Mouse (Mus musculus) adipocyte (in vitro differentiated cells): ENCODE data around the gene Synj2.

ENCODE experiments used
- DNase-seq: peaks from one replicate; pipeline ENCODE4 v3.0.0-alpha.2; 2016; ENCODE audit warnings: low spot score

Synj2 gene

DNA sequence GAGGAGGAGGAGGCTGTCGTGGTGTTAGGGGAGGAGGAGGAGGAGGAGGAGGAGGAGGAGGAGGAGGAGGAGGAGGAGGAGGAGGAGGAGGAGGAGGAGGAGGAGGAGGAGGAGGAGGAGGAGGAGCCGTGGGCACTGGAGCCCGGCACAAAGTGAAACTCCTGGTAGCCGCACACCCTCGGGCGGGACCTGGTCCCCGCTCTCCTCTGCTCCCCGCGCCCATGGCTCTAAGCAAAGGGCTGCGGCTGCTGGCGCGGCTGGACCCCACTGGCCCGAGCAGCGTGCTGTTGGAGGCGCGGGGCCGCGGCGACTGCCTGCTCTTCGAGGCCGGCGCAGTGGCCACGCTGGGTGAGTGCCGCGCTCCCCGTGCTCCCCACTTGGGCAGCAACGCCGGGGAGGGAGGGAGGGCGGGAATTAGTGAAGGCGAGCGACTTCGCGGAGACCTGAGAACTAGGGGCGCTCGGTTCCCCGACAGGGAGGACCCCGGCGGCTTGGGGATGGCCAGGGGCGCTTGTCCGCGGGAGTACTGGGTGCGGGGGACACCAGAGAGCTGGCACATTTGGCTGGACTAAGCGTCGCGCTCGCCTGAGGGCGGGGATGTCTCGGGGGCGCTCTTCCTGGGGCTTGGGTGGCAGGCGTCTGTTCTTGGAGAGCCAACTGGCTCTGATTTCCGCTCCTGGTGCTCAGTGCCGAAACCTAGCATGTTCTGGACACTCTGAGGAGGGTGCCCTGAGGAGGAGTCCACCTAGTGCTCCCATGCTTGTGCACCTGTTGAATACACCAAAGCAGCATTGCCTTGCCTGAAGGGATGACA, at the start of gene Synj2:
Gene Synj2, plus strand, starts transcription at position 51 of the 814 bp plus-strand sequence.
- no peak for DNase-seq

DNA sequence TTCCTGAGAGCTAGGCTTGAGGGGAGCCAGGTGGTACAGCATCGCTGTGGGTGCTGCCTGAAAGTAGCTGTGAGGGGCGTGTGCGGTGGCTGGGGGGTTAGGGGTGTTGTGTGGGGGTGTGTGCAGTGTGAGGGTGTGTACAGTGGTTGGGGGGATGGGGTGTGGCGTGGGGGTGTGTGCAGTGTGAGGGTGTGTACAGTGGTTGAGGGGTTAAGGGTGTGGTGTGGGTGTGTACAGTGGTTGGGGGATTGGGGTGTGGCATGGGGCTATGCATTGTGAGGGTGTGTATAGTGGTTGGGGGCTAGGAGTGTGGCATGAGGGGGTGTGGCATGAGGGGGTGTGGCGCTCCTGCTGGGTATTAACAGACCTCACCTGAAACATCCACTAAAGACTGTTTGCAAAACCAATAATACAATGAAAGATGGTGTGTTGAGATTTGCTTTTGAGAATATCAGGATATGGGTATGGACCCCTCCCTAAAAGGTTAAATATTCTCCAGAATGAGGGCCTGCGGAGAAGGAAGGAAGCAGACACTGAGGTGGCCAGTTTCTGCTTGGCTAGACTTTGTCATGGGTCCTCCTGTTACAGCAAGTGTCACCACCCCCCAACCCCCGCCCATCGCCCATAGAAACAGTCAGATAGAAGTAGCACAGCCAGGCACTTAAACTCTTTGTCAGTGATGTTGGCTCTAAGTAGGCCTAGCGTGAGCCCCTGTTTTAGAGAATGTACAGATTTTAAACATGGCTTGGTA, 49.0 kb upstream of the Synj2 start:
- DNase-seq: no peak

DNA sequence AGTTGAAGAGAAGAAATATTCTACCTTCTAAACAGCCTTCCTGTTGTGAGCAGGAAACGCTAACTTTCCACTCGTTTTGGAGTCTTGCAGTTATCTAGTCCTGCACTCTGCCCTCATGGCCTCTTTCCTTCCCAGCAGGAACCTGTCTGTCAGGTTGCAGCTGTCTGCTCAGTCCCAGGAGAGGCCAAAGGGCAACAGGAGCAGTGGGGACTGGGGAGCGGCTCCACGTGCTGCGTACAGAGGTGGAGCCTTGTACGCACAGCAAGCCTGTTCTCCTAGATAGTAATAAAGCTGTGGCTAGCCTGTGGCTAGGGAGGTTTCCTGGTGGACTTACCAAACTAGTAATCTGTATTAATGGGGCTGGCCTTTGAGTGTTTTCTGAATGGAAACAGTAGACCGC, 48.0 kb upstream of the Synj2 start:
- DNase-seq: peak; percentile 56

DNA sequence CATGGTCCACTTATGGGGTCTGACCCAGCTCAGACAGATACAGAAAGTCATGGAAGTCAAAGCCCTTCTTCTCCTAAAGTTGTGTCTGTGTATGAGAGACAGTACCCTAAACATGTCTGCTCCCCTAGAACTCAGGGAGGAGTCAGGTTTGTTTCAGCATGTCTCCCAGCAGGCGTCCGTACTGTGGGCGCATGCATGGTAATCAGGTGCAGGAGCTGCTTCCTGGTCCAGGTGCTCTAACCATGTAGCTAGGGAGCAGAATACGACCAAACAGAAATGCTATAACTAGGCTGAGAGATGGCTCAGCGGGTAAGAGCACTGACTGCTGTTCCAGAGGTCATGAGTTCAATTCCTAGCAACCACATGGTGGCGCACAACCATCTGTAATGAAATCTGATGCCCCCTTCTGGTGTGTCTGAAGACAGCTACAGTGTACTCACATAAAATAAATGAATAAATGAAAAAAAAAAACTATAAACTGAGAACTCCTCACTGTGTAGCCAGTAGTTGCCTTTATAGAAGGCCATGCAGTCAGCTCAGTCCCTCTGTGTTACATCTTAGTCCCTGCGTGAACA, 47.4 kb upstream of the Synj2 start:
- no peak for DNase-seq

DNA sequence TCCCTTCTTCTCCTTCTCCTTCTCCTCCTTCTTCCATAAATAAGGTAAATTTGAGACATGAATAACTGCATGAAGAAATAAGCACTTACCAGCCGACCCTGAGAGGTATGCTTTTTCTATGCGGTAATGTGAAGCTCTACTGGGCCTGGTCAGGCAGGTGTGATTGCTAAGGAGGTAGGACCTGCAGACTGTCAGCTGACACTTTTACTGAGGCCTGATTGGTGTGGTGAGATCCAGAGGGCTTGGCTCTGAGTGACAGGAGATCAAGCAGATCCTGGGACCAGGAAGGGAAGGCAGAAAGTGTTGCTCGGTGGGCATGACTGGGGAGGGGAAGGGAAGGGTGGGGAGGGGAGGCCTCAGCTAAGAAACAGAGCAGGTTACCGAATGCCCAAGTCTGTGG, 45.0 kb upstream of the Synj2 start:
- DNase-seq: no peak

DNA sequence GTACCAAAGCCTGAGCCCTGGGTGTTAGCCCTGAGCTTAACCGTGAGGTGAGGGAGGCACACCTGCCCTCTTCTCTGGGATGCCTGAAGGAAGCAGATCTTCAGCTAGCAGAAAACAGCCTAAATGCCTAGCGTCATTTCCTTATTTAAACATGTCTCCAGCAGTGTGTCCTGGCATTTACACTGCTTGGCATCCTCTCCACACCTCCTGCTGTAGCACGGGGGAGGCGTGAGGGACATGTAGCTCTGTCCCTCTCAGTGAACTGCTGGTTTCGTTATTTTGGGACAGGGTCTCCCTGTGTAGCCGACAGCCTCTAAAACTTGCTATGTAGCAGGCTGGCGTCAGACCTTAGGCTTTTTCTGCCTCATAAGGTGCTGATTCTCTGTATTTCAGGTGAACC, 44.5 kb upstream of the Synj2 start:
- DNase-seq: no peak

DNA sequence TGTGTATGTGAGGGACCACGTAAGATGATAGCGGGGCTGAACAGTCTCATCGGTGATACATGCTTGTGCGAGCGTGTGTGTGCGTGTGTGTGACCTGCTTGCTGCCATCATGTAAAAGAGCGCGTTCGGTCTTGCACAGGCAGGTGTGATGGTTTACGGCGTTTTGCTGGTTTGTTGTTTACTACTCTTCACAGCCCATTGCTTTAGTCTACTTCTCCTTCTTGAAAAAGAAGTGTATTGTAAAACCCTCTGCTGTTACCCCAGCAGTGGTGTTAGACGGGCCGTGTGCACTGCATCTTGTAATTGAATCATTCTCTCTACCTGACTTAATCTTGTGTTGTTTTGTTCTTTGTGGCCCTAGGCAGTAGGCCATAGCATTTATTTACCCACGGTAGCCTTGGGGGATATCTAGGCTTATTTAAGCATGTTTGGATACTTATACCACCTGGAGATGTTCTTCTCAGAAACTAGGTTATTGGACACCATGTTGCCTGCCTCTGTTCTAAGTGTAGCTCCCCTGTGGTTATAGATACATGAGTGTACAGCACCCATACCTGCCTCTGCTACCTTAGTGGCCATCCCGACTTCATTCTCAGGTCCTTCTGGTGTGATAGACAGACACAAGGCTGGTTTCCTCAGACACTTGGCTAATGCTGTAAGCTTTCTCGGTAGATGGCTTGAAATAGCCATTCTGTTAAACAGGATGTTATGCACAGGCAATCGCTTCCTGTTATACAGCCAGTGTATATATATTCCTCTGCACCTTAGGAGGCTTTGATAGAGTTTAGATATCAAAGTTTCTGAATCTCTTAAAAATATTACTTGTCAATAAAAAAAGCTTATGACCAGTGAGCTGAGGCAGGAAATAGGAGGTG, 43.5 kb upstream of the Synj2 start:
- DNase-seq: no peak

DNA sequence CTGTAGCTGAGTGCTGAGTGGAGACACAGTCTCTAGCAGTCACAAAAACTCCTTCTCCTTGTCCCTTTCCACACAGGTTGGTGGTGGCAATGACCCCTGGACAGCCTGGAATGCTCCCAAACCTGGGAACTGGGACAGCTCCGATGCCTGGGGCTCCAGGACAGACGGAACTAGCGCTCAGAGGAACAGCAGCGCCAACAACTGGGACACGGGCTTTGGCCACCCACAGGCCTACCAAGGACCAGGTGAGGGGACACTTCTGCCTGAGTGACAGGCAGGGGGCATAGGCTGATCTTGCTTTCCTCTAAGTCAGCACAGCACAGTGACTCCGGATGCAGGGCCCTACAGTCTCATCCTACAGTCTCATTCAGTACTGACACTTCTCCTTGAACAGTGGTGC, 41.8 kb upstream of the Synj2 start:
- no peak for DNase-seq

DNA sequence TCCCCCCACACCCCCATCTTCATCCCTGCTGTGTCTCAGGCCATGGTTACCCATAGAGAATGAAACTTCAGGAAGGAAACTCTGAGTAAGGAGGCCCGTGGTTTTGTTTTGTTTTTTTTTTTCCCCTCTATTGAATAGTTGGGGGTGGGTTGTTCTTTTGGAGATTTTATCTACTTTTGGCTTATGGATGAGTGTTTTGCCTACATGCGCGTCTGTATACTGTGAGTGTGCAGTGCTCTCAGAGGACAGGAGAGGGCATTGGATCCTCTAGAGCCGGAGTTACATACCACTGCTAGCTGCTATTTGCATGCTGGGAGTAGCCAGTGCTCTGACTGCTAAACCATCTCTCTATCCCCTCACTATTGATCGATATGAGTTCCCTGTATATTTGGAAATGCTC, 39.7 kb upstream of the Synj2 start:
- DNase-seq: no peak

DNA sequence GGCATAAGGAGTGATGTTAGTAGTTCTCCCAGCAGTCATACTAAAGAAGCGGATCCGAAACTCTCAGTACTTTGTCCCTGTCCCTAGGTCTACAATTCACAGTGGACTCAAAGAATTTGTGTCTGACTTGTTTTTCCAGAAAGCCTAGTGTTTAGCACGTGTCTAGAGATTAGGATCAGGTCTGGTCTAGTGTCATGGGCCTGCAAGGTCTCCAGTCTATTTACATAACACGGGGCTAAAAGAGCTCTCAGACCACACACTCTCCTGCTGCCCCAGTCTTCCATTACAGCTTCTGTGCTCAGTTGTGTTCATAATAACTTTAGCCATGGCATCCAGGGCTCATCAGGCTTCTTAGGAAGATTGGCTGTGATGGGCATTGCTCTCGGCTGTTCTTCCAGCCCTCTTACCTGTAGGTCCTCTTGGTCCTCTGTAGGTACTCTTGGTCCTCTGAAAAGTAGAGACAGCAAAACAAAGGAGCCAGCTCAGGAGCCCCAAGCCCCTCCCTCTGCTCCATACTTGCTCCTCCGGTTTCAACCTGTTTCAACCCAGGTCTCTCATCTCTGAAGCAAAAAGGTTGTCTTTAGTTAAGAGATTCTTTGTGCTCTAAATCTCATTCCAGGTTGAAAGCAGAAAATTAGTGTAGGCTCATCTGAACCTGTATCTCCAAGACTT, 37.3 kb upstream of the Synj2 start:
- no peak for DNase-seq

DNA sequence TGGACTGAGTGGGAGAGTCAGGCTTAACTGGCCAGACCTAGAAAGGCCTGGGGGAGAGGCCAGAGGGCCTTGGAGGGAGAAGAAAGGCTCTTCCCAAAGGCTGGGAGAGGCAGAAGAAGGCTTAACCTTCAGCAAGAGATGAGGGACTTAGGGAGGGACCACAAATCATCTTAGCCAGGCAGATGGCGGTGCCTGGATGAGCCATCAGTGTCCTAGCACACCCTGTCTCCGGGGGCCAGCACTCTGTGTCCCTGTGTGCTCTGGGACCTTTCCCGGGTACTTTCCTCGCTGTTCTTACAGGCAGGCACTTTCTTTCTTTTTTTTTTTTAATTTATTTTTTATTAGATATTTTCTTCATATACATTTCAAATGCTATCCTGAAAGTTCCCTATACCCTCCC, 31.4 kb upstream of the Synj2 start:
- DNase-seq: no peak

DNA sequence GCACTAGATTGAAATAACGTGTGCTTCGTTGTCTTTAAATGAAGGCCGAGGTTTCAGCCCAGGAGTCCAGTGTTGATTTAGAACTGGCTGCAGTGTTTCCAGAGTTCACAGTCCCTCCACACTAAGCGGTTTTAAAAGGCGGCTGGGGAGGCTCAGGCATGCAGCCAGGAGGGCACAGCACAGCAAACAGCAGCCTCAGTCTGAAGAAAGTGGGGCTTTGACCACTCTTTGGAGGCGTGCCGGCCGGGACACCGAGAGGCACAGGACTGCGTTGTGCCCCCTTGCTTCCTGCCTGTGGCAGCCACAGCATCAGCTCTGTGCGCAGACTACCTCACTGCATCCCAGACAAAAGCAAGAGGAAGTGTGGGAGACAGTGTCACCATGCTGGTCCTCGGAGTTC, 29.5 kb upstream of the Synj2 start:
- DNase-seq: no peak

DNA sequence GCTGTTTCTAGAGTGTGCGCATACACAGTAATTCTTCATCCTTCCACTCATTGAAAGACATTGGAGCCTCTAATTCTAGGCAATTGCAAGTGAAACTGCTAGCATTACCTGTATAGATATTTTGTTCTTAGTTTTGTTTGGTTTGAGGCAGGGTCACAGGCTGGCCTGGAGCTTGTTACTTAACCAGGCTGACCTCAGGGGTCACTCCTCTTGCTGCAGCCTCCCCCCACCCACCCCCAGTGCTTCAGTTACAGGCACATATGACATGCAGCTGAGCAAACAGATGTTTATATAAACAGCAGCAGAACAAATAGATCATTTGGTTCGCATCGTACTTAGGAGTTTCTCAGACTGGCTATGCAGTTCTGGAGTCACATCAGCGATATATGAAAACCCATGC, 28.3 kb upstream of the Synj2 start:
- DNase-seq: peak; percentile 17

DNA sequence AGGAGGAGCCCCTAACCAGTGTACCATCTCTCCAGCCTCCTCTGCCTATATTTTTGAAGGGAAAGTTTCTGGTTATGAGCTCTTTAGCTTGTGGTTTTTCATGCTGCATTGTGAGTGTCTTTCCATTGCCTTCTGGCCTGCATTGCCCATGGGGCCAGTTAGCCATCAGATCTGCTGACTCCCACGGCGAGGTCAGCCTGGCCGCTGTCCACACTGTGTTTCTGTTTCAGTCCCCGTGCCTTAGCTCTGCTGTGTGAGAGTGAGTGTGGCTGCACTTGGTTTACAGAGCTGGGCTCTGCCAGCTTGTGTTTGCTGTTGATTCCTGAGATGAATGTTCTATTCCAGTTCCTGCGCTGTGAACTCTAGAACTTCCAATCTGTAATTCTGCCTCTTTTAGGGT, 26.9 kb upstream of the Synj2 start:
- DNase-seq: peak; percentile 96

DNA sequence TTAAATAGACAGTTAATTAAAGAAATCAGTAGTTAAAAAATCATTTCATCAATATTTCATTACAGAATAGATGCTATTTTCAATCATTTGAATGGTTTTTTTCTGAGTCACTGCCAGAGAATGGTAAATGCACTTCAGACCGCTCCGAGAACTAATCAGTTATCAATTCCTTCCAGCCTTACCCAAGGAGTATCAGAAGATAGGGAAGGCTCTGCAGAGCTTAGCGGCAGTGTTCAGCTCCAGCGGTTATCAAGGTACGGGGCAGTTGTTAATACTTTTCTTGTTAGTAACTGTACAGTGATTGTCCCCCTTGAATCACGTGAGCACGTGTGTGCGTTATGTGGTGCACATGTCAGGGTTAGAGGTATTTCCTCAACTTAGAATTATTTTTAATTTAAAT, 19.1 kb upstream of the Synj2 start:
- no peak for DNase-seq

DNA sequence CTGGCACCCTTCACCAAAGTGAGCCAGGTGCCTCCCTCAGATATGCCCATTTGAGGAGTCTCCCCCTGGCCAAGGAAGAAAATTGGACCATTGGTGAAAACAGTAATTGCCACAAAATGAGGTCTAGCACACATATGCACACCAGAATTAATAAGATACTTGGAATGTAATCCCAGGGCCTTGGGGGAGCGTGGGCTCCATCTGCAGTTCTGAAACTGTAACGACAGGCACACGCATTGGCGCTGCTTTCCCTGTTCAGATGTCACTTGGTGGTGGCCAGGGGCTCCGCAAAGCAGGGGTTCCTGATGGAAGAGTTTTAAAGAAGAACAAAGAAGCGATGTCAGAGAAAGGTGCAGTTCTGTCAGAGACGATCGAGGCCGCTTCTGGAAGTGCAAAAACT, 17.8 kb upstream of the Synj2 start:
- DNase-seq: peak; percentile 46

DNA sequence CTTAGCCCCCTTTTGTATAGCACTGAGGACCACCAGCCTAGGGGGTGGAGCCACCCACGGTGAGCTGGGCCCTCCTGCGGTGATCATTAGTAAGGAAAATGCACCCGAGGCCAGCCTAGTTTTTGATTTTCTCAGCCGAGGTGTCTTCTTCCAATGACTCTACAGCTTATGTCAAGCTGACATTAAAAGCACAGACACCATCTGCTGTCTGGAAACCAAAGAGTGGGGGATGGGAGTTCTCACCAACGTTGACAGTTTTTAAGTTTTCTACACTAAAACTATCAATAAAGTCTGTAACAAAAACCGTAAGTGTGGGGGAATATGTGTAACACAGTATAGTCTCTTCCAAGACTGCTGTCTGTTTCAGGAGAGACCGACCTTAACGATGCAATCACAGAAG, 16.8 kb upstream of the Synj2 start:
- no peak for DNase-seq

DNA sequence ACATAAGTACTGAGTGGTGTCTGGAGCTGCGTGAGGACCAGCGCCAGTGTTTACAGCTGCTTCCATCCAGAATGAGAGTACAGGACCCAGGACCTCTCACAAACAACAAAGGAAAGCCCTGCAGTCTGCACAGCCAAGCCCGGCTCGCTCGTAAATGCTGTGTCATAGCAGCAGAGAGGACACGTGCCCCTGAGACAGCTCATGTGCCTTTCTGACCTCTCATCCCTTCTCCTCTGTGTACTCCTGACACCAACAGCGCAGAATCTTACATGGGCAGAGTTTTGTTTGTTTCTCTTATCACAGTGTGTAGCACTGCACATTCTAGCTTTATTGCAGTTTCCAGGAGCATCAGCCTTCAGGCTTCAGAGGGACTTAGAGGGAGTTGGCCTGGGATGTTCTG, 14.4 kb upstream of the Synj2 start:
- DNase-seq: no peak

DNA sequence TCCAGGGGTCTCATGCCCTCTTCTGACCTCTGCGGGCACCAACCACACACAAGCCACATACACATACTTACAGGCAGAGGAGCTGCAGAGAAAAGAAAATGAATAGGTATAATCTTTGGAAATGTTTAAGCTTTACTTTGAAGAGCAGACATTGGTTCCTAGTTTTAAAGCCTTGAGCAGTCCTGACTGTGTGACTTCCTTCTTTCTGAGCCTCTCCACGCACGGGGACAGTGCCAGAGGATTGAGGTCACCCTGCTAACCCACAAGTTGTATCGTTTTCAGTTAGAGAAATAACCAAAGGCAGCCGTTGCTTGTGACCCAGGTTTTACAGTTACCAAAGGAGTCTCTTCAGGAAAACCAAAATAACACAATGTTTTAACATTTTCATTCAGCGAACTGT, 12.0 kb upstream of the Synj2 start:
- no peak for DNase-seq

DNA sequence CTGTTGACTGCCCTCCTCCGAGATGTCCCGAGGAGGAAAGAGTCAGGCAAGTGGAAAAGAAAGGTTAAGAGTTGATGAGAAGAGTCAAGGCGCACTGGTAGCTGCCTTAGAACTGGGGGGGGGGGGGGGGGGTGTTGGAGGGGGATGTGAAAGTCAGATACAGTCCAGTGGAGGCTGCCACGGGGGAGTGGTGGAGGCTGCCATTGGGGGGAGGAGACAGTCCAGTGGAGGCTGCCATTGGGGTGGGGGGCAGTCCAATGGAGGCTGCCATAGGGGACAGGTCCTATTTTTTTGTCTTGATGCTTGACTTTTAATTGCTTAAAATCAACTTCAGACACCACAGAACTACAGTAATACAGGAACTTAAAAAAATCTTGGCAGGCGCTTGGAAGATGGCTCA, 8.9 kb upstream of the Synj2 start:
- no peak for DNase-seq

DNA sequence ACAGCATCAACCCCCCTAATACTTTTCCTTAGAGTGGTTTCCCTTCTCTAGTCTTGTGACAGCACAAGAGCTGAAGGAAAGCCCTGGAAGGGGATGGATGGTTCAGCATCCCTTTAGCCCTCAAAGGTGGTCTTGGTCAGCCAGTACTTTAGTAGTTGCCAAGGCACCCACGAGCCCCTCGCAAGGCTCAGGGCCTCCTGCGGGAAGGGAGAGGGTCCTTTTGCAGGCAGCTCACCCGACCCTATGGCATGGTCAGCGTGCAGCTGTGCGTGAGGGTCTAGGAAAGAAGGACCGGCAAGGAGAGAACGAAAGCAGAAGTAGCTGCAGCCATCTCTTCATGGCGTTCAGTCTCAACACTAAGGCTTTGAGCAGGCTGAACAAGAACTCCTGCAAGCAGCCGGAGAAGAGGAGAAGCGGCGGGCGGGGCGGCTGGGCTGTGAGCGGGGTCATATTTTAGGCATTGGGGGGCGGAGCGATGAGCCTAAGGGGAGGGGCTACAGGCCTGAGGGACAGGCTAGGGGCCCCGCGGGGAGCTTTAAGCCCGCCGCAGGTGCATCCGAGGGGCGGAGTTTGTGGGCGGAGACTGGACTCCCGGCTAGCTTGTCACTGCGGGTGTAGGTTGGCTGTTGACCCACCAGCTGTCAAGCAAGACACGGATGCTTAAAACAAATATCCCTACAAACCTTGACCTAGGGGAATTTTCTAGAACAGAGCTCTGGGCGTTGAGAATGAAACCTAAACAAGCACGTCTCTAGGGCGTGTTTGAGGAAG, 6.3 kb upstream of the Synj2 start:
- no peak for DNase-seq
